Mouse (Mus musculus): ENCODE measurements at regions not wholly inside any gene's neighbourhood (a gene's known extent, or its start where the extent isn't known, plus 50 kb on each side); places are given as distances from the start of the nearest gene placed in this dataset.

DNA sequence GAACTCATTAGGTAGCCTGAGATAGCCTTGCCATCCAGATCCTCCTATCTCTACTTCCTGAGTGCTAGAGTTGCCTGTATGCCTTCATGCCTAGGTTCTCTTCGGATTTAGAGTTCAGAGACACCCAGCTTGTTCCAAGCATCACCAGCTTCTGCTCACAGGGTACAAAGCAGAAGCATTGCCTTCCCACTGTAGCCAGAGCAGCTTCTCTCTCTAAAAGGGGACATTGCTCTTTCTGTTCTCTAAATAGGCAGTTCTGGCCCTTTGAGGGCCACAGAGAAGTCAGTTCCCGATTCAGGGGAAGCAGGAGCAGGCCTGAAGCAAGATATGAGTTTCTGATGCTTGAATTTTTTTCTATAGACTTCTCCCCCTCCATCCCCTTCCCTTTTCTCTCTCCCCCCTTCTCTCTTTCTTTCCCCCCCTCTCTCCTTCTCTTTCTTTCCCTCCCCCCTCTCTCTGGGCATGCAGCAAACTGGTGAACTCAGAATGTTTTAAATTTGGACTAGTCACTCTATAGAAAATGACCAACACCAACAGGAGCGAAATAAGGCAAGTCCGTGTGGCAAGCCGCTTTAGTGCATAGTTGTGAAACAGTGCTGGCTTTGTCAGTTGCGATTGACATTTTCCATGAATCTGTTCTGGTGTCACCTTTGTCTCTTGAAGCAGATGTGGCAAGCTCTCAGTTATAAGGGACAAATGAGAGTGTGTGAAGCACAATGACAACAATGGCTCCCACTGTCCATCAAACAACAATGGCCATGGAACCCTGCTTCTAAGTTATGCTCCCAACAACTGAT is 273.2 kb upstream of the Klf4 start:
- DNase-seq: no peak

DNA sequence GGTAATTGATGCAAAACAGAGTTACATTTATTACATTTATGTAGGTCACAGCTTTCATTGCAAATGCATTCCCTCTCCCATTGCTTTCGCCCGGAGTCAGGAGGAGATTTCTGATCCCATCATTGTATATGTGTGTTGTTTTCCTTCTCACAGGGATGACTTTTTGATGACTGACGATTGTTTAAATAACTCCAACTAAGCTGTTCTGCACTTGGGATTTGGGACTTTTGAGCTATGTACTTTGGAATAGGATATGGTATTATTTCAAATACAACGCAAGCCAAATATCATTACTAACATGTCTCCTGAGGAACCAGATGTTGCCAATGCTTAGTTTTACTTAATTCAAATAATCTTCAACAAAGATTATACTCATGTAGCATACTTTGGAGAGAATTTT is 269.8 kb upstream of the Klf4 start:
- DNase-seq: no peak

GRCm38 (mm10) chr4:55798099-55798498 is 265.8 kb upstream of the Klf4 start:
- no peak for DNase-seq

GRCm38 (mm10) chr4:55781329-55781847 is 249.1 kb upstream of the Klf4 start:
- no peak for DNase-seq

- no peak for DNase-seq
Observed at GRCm38 (mm10) chr4:55779581-55779980, 247.3 kb upstream of the Klf4 start.

GRCm38 (mm10) chr4:55775858-55776257 is 243.6 kb upstream of the Klf4 start:
- DNase-seq: no peak

GRCm38 (mm10) chr4:55774571-55774970 is 242.3 kb upstream of the Klf4 start:
- DNase-seq: no peak

DNA sequence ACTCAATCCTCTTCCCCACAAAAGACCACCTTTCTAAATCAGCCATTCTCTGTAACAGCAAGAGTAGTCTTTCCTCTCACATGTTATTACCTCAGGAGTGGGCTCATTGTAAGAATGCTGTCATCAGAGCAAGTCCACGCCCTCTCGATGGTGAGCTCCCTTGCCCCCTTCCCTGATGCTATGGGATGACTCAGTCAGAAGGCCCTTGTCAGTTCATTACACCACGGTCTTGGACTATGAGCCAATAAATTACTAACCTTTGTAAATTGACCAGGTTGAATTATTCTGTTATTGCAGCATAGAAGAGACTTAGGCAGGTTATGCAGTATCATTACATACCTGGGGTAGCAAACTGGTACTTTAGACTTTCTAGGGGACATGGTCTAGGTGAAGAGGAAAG is 237.4 kb upstream of the Klf4 start:
- no peak for DNase-seq

DNA sequence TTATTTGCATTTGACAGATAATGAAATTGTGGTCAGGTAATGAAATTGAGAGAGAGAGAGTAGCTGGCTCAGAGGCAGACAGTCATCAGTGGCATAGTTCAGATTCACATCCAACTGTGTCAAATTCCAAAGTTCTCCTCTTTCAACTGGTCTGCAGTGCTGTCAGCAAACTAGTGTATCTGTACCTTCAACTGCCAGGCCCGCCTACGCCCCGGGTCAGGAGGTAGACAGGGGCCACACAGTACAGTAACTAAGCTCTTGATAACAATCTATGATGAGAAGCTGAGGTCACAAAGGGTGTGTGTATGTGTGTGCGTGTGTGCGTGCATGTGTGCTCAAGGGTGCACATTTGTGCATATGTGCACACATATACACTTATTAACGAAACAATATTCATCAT is 236.1 kb upstream of the Klf4 start:
- DNase-seq: no peak

DNA sequence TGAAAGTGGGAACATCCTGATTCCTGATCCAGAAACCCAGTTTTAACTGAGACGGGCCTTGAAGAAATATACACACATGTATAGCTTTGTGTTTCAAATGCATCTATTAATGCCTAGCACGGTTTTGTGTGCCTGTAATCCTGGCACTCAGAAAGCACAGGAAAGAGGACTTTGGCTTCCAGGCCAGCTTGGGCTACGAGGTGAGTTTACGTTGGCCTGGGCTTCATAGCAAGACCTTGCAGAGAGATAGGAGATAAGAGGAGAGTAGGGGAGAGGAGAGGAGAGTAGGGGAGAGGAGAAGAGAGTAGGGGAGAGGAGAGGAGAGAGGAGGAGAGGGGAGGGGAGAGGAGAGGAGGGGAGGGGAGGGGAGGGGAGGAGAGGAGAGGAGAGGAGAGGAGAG is 234.9 kb upstream of the Klf4 start:
- no peak for DNase-seq

- no peak for DNase-seq
Observed at GRCm38 (mm10) chr4:55765780-55766179, 233.5 kb upstream of the Klf4 start.

GRCm38 (mm10) chr4:55763112-55763511 is 230.8 kb upstream of the Klf4 start:
- no peak for DNase-seq

DNA sequence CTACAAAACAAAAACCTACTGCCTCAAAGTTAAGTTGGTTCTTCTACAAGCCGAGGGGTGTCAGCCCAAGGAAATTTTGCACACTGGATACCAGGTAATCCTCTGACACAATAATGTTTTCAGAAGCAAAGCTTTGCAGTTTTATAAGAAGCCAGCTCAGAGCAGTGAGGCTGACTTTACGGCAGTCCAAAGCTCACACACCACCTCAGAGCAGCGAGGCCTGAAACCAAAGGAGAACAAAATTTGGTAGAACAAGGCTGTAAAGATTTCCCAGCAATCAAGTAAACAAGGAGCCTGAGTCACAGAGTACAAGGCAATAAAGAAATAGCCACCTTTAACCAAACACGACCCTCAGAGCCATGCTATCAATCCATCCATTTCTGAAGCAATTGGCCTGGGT is 230.1 kb upstream of the Klf4 start:
- DNase-seq: no peak

GRCm38 (mm10) chr4:55757148-55757927 is 225.1 kb upstream of the Klf4 start:
- no peak for DNase-seq

DNA sequence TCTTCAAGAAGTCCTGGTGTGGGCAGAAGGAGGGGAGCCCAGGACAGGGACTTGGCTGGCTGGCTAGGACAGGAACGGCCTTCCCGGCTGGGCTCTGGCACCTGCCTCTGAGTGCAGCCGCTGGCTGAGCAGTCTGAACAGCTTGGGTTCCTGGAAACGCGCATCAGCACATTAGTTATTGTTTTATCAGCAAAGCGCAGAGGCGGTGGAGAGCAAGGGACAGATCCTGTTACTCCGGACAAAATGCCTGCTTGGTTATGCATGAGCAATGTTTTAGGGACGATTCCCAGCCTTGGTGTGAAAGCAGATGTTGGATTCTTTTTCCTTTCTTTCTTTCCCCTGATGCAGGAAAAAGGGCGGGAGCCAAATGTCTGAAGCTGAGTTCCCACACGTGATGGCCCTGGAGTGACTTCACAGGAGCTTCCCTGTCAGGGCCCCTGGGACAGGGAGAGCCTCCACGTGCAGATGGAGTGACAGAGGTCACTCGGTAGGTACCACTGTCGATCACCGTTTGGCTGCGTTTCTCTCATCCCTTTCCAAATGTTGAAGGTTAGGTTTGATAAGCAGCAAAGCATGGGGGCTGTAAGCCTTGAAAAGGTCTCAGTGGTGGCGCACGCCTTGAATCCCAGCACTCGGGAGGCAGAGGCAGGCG is 217.8 kb upstream of the Klf4 start:
- peak in 1 of 2 experiments; percentile 11 for DNase-seq

- DNase-seq: no peak
Observed at GRCm38 (mm10) chr4:55741355-55741754, 209.1 kb upstream of the Klf4 start.

GRCm38 (mm10) chr4:55740062-55740461 is 207.8 kb upstream of the Klf4 start:
- peak; percentile 81 to 86 for DNase-seq

GRCm38 (mm10) chr4:55738714-55739113 is 206.4 kb upstream of the Klf4 start:
- no peak for DNase-seq

DNA sequence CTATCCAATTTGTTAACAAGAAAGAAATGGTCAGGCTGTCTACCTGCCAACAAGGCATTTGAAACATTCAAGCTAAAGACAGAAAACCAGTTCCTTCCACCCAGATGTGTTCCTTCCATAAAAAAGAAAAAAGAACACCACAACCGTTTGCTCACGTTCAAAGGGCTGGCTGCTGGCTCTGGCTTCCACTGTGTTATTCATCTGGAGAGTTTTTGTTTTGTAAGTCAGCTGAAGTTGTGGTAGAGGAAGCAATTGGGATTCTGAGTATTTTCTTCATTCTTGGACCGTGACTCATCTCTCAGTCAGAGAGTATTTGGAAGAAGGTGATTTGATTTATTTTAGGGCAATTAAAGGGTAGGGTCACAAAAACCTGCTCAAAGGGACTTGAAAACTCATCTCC is 203.2 kb upstream of the Klf4 start:
- DNase-seq: no peak

DNA sequence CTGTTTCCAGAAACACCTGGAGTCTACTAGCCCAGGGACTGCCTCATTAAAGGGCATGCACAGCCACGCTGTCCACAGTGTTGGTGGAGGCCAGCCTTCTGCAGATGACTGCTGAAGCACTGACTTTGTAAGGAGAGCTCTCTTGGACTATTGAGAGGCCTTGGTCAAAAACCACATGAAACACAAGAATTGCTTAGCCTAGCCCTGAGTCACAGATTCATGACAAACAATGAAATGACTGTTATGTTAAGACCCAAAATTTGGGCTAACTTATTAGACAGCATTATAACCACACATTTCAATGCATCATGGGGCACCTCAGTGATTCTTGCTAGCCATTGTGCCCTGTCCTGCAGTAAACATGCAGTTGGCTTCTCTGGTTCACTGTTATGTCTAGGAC is 202.1 kb upstream of the Klf4 start:
- no peak for DNase-seq

- no peak for DNase-seq
Observed at GRCm38 (mm10) chr4:55733223-55733622, 201.0 kb upstream of the Klf4 start.

DNA sequence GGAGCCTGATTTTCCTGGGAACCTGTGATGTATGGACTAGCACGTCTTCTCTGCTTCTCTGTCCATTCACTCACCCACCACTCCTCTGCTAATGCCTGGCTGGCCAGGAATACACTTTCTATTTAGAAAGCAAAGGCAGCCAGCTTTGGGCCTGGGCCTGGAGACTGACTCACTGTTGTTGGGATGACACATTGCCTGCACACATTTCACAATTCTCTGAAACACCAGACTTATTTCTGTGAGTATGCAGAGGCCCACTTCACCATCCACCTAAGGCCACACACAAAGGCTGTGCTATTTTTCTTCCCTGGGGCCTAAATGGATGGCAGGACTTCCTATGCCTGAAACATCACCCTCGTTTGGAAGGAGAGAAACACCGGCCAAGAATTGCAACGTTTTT is 199.7 kb upstream of the Klf4 start:
- DNase-seq: no peak

DNA sequence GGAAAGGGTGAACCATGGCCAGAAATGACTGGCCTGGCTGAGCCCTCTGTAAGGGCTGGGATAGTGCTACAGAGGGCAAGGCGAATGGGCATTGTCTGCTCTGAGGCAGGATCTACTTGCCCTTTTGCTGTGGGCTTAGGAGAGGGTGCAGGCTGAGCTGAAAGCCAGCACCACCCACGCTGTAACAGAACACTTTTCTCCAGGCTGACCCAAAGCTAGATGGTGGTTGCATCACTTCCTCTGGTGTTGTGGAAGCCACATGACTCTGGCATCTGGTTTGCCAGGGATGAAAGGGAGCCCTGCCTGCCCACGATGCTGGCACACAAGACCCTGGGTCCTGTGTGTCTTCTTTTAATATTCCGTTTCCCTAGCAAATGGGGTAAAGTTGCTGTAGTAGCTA is 198.0 kb upstream of the Klf4 start:
- no peak for DNase-seq

DNA sequence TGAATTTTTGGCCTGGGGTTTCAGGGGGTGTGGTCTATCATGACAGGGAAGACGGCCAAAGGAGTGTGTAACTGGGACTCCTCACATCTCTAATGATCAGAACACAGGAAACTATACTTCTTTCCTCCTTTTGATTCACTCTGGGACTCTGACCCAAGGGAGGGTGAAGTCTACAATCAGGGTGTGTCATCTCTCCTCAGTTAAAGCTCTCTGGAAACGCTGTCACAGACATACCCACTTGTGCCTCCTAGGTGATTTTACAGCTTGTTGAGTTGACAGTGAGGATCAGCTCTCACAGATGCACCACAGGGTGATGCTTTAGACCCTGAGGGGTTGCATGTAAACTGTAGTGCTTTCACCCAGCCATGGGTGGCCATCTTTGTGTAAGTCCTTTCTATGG is 194.9 kb upstream of the Klf4 start:
- no peak for DNase-seq
